Mouse (Mus musculus) gastrocnemius, adult 8-10 months (tissue): Measurements from ENCODE around the gene Olfr220. TPM values are rescaled to one million over a fixed set of nuclear protein-coding genes. Genes with fewer than 3 reads are reported as not detected.

Experiments
- DNase-seq, 2 experiments: peaks; one replicate each; pipeline ENCODE4 v3.0.0; 2022; ENCODE audit warnings: low spot score in 2 of 2
- total RNA-seq, 4 experiments: library from RNA; stranded (reverse); gene quantifications; 2 replicates each; pipeline ENCODE4 v1.2.4; 2022

The Olfr220 gene
- not detected for total RNA-seq

DNA sequence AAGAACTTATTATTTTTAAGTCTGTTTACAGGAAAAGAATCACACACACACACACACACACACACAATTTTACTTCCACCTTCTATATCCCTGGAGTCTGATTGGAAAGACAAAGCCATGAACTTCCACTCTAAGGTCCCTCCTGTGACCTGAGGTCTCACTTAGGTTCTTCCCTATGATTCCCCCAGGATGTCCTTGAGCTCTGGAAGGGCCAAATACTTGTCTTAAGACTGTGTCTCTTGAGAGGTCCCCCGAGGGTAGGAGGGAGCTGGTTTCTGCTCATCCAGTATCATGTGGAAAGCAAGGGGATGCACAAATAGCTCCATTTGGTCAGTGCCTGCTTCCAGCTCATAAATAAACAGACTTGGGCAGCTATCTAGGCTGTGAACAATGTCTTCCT, at the start of gene Olfr220:
Gene Olfr220, plus strand, starts transcription at position 301 of the 400 bp plus-strand sequence.
- DNase-seq, result no peak

DNA sequence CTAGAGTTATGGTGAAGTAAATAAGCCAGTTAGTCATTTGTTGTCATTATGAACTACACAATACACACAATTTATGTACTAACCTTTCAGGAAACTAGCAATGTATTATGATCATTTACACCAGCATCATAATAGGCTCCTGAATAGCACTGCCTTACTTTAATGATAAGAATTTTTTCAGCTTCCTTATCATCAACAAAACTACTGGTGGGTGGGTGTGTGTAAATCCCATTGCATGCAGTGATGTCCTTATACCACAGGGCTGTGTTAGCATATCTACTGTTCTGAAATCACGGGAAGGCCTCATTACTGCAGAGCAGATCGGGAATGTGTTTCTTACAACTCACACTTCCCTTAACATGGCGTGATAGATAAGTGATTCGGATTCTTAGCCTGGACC, 18.9 kb upstream of the Olfr220 start:
- no peak for DNase-seq

DNA sequence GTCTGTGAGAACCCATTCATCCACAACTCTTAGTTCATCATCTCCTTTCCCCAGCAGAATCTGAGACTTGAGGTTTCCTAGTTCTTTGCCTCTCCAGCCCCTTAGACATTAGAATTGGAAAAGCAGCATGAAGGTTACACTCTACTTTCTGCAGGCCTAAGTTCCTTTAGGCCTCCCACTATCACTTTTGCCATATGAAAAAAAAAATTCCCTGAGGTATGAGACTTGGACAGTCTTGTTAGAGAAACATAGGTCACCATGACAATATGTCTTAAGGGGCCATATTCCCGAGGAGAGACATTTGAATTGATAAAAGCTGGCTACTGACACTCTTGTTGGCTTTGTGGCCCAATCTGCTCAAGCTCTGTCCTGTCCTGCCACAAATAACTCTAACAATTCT, 18.1 kb upstream of the Olfr220 start, which contains the start of gene Olfr414:
Gene Olfr414, plus strand, starts transcription at position 301 of the 400 bp plus-strand sequence.
- DNase-seq, result no peak

DNA sequence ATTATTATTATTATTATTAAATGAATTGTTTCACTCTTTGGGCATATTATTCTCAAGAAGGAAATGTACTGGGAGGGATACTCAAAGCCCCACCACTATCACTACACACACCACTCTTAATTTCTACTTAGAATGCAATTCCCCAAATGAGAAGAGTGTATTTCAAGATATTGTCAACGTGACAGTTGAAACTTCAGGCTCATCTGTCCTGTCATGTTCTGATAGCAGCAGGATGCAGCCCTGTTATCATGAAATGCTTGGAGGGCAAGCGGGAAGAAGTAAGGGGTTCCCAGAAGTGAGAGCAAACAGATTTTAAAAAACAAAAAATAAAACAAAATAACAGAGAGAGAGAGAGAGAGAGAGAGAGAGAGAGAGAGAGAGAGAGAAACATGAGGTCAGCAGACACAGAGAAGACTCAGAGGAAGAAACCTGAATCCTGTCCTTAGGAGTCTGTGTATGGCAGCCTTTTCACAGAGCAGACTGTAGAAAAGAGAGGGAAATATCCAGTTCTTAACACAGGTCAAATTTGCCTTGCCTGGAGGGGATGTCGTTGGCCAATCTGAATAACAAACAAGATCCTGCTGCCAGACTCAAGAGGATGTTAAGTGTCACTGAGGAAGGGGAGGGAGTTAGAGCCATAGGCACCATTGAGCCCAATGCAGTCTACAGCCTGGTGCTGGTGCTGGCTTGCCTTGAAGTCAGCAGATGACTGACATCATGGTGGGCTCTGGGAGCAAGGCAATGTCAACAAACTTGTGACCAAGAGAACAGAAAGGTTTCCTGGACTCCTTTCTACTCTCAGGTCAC, 15.5 kb upstream of the Olfr220 start:
- DNase-seq, result no peak

DNA sequence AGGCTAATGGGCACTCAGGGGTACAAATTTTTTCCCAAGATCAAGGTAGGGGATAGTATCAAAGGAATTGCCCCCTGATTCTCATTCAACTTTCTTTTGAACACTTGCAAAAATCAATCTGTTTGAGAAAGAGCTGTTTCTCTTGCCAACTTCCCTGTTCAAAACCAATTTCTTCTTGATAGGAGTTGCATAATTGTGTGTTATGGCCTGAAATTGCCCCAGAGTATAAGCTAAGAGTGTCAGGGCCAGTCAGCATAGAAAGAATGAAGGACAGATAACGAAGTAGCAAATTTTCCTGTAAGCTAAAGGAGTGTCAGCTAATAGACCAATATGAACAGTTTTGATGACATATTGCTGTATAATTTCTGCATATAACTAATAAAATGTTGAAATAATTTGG, 14.5 kb upstream of the Olfr220 start:
- DNase-seq, result no peak

DNA sequence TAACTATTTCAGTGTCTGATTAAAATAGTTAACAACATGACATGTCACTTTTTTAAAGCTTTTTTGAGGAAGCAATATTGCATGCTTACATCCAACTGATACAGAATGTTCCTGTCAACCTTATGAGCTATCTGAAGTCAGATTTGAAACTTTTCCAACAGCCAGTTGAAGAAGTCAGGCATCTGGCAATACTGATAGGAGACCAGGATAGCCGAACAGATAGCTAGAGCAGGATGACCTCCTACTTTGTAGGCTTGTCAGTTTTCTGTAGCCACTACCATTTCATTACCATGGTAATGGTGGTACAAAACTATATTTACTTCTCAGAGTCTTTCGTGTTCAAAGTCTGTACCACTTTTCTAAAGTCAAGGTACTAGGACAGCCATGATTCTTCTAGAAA, 13.5 kb upstream of the Olfr220 start:
- DNase-seq, result no peak

DNA sequence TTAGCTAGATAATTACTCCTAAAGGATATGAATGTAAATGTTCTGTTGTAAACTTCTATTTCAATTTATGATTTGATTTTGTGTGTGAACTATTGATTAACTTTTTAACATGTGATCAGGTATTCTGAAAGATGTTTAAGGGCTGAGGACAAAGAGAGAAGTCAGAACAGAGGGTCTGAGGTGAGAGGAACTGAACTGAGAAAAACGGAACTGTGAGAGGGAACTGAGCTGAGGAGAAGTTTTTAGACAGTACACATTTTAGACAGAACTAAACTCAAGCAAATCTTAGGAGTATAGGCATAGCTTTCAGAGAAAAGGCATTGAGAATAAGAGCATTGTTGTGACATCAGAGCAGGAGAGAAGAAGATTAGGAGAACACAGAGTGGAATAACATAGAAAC, 7.8 kb upstream of the Olfr220 start:
- DNase-seq, result no peak

DNA sequence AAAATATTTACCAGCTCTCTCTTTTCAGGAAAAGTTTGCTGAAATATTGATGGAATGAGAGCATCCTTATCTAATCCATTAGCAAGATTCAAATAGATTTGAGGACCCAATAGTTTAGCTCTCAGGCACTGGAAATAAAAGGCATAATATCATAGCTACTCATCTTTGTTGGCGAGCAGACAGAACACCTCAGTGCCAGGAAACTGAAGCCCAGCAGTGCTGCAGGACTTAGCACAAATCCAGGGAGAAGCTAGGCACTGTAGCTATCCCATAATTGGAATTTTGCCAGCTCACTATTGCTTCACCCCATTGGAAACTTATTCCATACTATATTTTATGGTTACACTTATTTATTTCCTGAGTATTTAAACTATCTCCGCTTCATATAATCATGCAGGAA, 13.2 kb downstream of the Olfr220 start:
- DNase-seq, result no peak

DNA sequence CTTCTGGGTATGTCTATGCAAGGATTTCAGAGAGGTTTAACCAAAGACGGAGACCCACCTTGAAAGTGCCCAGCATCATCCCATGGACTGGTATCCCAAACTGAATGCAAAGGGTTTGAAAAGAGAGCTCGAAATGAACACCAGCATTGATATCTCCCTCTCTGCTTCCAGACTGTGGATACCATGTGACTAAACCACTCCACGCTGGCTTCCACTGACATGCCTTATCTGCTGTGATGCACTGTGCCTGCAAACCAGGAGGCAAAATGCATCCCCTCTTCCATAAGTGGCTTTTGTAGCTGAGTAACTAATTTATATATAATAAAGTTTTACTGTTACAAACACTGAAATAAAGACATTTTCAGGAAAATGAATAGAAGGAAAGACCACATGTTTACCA, 23.5 kb downstream of the Olfr220 start:
- DNase-seq, result no peak

DNA sequence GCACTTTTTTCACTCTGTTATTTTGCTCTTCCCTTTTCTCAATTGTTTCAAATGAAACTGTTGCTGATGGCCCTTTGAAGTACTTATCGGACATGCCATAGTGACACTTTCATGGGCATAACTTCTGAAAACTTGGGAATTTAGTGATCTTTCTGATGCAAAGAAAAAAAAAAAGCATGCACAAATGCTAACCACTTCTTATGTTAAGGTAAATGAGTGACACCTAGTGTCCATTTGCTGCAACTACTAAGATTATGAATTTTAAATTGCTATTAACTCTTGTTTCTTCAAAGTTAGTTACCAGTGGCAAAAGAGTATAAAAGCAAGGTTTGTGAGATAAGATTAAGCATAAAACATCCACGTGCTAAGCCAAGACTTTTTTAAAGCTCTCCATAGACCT, 24.4 kb downstream of the Olfr220 start:
- no peak for DNase-seq

DNA sequence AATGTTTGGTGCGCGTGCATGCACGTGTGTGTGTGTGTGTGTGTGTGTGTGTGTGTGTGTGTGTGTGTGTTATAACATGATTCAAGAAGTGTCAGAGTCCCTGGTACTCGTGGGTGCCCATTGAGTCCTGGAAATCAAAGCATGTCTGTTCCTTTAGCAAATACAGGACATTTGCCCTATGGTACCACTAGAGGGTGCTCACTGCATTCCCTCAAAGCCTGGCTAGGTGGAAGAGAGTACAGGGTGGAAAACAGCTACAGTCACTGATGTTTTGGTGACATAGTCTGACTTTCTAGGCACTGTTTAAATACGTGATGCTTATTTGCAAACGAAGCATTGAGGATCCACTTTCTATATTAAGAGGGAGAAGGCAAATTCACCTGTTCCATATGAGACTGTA, 27.9 kb downstream of the Olfr220 start:
- DNase-seq, result no peak

DNA sequence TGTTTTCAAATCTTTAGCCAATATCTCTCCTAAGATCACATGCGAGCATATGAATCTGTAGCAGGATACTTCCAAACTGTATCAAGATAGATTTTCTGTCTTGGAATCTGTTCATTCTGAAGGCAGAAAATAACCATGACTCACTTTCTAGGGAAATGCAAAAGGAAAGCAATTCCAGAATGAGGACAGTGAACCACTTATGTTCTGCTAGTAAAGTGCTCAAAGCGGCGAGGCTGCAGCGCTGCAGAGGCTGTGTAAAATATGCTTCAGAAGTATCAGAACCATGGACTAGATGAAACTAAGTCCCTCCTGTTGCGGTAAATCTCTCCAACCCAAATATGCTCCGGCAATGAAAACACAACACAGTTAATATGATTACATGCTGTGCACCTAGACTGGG, 40.7 kb downstream of the Olfr220 start:
- no peak for DNase-seq

DNA sequence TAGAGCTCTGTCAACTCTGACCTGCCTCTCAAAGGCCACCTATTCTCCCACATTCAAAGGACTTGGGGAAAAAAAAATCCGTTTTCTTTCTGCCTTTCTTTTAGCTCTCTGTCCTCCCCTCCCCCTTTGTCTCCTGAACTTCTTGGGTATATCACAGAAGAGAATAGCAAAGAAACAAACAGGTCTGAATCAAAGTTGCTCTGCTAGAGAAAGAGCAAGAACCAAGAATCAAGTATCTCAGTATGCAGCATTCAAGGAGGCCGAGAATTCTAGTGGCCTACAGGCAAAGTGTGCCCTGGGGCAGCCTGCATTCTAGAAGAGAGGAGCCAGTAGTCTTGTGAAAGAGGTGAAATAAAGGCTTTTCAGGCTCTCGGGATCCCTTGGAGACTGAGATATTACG, 58.2 kb downstream of the Olfr220 start:
- no peak for DNase-seq

Other genes with a start within 250 kb of the Olfr220 start
- not detected for gene Olfr419, start 190.0 kb upstream of the Olfr220 start, total RNA-seq
- not detected for gene Mptx1, start 111.6 kb upstream of the Olfr220 start, total RNA-seq
- gene Olfr417, start 77.0 kb upstream of the Olfr220 start, total RNA-seq, result not detected
- not detected for gene Olfr248, start 51.0 kb upstream of the Olfr220 start, total RNA-seq
- gene Olfr414, start 18.0 kb upstream of the Olfr220 start, total RNA-seq, result not detected
- under 1 TPM; 0.07 to 0.46 (median 0.31) TPM for gene Fmn2, start 59.7 kb downstream of the Olfr220 start, total RNA-seq